Mouse (Mus musculus) large intestine, adult 2 months (tissue): ENCODE measurements around the gene Ppp1r3d. TPM values are rescaled to one million over a fixed set of nuclear protein-coding genes. Genes with fewer than 3 reads are reported as not detected.

Source experiments
- DNase-seq: peaks from one replicate; pipeline ENCODE4 v3.0.0-alpha.2; 2012; ENCODE audit warnings: low read depth, low spot score
- WGBS: fragments of 180-500 bp; shearing (Covaris S2); methylation state at CpG from one replicate; pipeline ENCODE4 v1.1.7; 2018; 5-methylcytosine and 5-hydroxymethylcytosine counted together
- polyA plus RNA-seq: library from polyadenylated mRNA; depleted of rRNA; stranded (reverse); fragments of >200 nt; gene quantifications from 2 replicates; pipeline ENCODE4 v1.2.3, GENCODE M21; 2012; rRNA removed

Ppp1r3d gene
- polyA plus RNA-seq, 1 experiment, result 0.68 TPM

DNA sequence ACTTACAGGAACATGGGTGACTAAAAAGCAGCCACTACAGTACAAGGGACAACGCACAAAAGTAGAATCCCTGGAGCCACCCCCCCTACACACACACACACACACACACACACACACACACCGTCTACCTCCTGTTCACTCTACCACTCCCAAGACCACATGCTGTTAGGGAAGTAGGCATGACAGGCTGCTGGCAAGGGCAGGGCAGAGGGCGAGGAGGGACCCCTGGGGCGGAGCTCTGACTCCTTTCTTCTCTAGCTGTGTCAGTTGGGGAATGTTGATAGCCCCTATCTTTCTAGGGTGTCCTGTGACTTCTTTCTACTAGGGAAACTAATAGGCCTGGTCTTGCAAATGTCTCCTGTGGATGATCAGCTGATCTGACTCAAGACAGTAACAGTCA, 2.7 kb upstream of the Ppp1r3d start:
- 89% methylated on average over 4 of the region's 4 CpGs for WGBS
- DNase-seq, result no peak

DNA sequence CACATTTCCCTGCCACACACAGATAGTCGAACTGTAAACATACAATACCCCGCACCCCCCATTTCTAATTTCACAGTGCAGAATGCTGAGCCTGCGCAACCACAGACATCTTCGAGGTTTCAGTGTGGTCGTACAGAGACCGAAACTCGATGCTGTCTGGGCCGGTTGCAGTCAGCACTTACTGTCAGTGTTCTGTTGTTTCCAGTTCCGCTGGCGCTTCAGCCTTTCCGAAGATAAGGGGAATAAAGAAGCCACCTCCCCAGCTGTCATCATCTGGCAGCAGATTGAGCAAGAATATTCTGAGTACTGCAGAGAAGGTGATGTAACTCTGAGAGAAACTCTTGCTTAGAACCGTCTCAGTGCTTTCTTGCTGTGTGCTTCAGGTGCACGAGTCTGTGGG, 2.2 kb upstream of the Ppp1r3d start:
- no peak for DNase-seq
- WGBS, result 76% methylated on average over 13 of the region's 13 CpGs

DNA sequence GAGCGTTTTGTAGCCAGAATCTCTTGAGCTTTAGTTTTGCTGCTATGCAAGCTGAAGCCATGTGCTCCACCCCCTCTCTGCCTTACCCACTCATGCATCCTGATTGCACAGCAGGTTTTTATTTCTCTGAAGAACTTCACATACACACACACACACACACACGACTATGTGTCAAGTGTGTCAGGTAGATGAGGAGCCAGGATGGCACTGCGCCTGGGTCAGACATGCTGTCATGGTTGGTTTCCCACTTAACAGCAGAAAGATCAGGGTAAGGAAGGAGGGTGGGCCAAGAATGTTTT, 827 bp upstream of the Ppp1r3d start:
- WGBS, result 39% methylated on average over 3 of the region's 3 CpGs

DNA sequence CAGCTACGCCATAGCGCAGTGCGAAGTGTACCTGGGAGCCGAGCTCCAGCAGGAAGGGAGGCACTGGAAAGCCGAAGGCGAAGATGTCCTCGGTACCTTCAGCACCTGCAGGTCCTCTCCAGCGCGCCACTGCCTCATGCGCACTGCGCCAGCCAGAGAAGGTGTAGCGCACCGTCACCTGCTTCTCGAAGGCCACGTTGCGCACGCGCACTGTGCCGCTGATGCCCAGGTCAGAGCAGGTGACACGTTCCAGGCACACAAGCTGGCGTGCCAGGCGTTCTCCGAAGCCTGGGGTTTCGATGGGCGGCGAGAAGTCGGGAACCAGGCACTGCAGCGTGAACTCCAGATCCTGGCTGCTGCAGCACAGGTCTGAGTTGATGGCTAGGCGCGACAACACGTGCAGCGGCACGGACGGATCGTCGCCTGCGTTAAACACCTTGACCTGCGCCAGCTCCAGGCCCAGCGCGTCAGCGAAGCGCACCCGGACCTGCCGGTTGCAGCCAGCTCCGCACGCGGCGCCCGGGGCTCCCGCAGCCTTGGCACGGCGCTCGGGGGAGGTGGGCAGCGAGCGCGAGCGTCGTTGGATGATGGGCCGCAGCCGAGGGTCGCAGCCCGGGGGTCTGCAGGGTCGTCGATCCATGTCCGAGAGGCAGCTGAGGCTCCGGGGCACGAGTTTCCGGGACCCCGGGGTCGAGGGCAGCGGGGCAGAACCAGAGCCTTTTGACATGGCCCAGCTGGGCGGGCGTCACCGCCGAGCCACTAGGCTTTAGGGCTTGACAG, 601 bp downstream of the Ppp1r3d start:
- 16% methylated on average over 75 of the region's 75 CpGs for WGBS
- DNase-seq, result no peak

More for the DNA sequence above, 827 bp upstream of the Ppp1r3d start:
- DNase-seq, result no peak

DNA sequence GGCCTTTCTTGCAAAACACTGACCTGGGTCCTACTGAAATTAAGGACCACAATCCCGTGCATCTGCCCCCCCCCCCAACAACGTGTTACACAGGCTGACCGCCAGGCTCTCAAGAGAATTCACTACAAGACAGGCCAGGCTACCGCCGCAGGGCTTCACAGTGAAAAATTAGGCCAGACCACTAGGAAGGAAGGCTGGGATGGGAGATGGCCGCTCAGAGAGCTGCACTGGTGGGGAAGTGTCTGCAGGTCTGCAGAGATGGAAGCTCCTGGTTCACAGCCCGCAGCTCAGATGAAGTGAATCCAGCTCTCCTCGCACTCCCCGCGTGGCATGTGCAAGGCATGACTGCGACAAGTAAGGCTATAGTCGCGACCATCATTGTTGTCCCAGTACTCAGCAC, 1.2 kb downstream of the Ppp1r3d start:
- no peak for DNase-seq

DNA sequence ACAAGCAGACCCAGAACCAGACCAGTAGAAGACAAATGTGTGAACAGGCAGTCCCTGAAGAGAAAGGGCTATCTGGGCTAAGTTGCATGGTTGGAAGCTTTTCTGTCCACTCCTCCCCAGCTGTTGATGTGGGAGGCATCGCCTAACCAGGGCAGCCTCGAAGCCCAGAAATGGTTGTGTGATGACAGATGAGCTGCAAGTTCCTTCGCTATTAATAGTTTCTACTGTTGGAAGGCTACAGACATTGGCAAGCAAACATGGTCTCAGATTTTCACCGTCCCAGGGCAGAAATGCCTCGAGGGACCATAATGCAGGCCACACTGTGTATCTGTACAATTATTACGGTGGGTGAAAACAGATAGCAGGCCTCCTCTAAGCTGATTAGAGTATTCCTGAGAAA, 1.7 kb downstream of the Ppp1r3d start:
- no peak for DNase-seq
- WGBS, result 72% methylated on average over 6 of the region's 6 CpGs

More for the DNA sequence above, 1.2 kb downstream of the Ppp1r3d start:
- 76% methylated on average over 13 of the region's 13 CpGs for WGBS

DNA sequence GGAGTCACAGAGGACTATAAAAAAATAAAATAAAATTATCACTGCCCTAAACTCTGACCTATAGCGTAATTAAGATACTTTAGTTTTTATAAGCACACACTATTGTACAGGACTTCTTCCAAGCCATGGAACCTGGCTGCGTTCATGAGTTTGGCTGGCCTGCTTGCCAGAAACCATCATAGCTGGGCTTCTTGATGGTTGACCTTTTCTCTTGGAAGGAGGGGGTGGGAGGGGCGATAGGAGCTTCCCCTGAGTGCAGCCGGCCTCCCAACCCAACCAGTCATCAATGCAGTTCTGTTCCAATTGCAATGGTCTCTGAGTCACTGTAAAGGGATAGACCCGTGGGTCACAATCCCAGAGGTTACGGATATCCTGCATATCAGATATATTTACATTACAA, 4.0 kb downstream of the Ppp1r3d start:
- WGBS, result 29% methylated on average over 6 of the region's 6 CpGs
- no peak for DNase-seq

DNA sequence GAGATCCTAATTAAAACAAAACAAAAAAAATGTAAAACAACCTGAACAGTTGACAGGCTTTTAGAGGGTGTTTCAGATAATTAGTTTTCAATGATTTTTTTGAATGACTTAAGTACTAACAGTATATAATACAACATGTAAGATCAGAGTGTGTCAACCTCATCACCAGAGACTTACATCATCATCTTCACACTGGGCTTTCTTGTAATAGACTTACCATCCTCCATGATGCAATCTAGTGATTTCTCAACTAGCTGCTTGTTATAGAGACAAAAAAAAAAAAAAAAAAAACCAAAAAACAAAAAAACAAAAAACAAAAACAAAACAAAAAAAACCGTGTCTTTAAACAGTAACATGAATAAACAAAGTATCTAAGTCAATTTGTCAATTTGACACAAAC, 5.2 kb downstream of the Ppp1r3d start:
- no peak for DNase-seq
- 42% methylated on average over 1 of the region's 1 CpGs for WGBS

DNA sequence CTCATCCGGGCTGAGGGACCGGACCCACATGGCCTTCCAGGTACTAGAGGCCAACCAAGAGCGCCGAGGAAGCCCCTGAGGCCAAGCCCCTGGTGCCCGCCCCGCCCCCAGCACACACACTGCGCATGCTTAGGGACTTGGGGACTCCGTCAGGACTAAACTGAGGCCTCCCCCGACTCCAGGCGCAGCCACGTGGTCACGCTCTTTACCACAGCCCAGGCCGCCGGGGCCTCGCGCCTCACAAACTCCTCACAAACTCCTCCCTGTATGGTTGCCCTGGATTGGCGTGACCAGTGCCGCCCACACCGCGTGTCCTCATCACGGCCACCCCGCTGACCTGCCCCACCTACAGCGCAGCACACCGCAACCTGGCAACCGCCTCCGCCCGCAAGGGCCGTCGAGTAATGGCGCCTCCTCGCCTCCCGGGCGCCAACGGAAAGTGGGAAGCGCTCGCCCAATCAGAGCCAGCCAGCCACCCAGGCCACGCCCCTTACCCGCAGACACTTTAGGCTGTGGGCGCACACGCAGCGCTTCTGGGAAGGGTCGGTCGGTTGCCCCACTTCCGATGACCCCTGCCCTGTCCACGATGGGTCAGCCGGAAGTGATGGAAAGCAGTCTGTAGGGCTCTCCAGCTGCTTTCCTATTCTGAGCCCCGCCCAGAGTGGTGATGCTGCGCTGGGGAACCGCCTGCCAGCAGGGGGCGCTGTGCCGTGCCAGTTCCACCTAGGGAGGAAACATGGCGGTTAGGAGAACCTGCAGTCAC, 7.0 kb downstream of the Ppp1r3d start, which contains the start of gene Sycp2:
Gene Sycp2, minus strand, starts transcription at position 633 of the 763 bp plus-strand sequence.
- WGBS, result 88% methylated on average over 52 of the region's 52 CpGs
- no peak for DNase-seq

Other genes with a start within 250 kb of the Ppp1r3d start
- gene Sycp2, start 6.8 kb downstream of the Ppp1r3d start, polyA plus RNA-seq, result not detected in 2 replicates
- 0.67 and 0.77 TPM in 2 replicates for gene Fam217b, start 52 bp upstream of the Ppp1r3d start, polyA plus RNA-seq
- gene Cdh26, start 16.1 kb upstream of the Ppp1r3d start, polyA plus RNA-seq, result 0.10 and 0.16 TPM in 2 replicates